ENCODE assay signal across 17 mouse cellular contexts in the genomic region with DNA sequence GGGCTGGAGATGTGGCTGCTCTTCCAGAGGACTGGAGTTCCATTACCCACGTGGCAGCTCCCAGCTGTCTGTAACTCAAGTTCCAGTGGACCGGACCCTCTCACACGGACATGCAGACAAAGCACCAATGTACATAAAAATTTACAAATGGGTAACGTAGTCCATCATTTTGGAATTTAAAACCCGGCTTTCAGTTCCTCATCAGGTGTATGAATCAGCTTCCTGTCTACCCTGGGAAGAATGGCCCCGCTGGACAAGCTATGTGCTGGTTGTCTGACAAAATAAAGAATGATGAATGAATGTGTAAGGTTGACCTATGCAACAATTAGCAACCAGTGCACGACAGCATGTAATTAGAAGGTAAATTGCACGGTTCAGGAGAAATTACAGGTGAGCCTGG. TPM values are rescaled to one million over a fixed set of nuclear protein-coding genes. Genes with fewer than 3 reads are reported as not detected.
DNase-seq lines count a peak whose midpoint lies in the region; ATAC-seq and TF ChIP-seq lines count a peak whose summit lies in the region.
"Had no signal": no experiment of that assay in that cellular context is flagged by ENCODE, and none has a peak within 500 bp of the region (broad histone marks: within the 10 kb centered on the region; RNA-seq: fewer than 3 reads in every experiment).

No protein-coding gene starts in this region.

- H3K9ac ChIP-seq in heart, adult 2 months (ENCODE audit: low read depth, low read length), result no peak overlapping the region
- H3K9ac ChIP-seq in midbrain, embryonic 11.5 days (ENCODE audit: low read length), result no peak overlapping the region
- H3K9ac ChIP-seq in midbrain, postnatal 0 days (replicated peaks; ENCODE audit: low read length, poor library complexity, severe bottlenecking), result no peak overlapping the region
- no peak overlapping the region for H3K9ac ChIP-seq in embryonic facial prominence, embryonic 12.5 days
- H3K9ac ChIP-seq in midbrain, embryonic 13.5 days (replicated peaks), result no peak overlapping the region
- H3K9ac ChIP-seq: heart, embryonic 12.5 days; hindbrain, embryonic 12.5 days; intestine, embryonic 15.5 days had no signal

- no peaks in the 10 kb centered on the region for H3K79me2 ChIP-seq in heart, adult 2 months (replicated peaks; ENCODE audit: control insufficient read depth, insufficient read depth, low read length)

- TF ChIP-seq POLR2A in heart, adult 2 months (IDR thresholded peaks at IDR 0.05; ENCODE audit: insufficient read depth, low read depth, low read length), result no peak

- no peak for TF ChIP-seq CTCF in heart, adult 2 months (IDR thresholded peaks at IDR 0.05)
- no peak for TF ChIP-seq CTCF in midbrain, postnatal 0 days (IDR thresholded peaks at IDR 0.05)

- no peak overlapping the region for H3K4me2 ChIP-seq in midbrain, embryonic 11.5 days
- no peak overlapping the region for H3K4me2 ChIP-seq in midbrain, postnatal 0 days (ENCODE audit: low read depth, low read length, poor library complexity, severe bottlenecking)
- H3K4me2 ChIP-seq in embryonic facial prominence, embryonic 12.5 days (replicated peaks), result no peak overlapping the region
- no peak overlapping the region for H3K4me2 ChIP-seq in midbrain, embryonic 13.5 days (replicated peaks)
- H3K4me2 ChIP-seq: forebrain, embryonic 15.5 days; heart, embryonic 12.5 days; intestine, embryonic 15.5 days had no signal

- no peaks in the 10 kb centered on the region for H3K9me3 ChIP-seq in heart, embryonic 10.5 days
- no peaks in the 10 kb centered on the region for H3K9me3 ChIP-seq in midbrain, embryonic 11.5 days (ENCODE audit: control insufficient read depth, low read length)
- H3K9me3 ChIP-seq in midbrain, postnatal 0 days (ENCODE audit: low read length), result no peaks in the 10 kb centered on the region
- H3K9me3 ChIP-seq in embryonic facial prominence, embryonic 12.5 days, result no peaks in the 10 kb centered on the region
- H3K9me3 ChIP-seq in midbrain, embryonic 13.5 days, result no peaks in the 10 kb centered on the region
- H3K9me3 ChIP-seq: forebrain, embryonic 15.5 days; G1E; heart, embryonic 12.5 days; hindbrain, embryonic 12.5 days; intestine, embryonic 15.5 days had no signal

- H3K4me3 ChIP-seq in heart, embryonic 10.5 days, result no peak overlapping the region
- H3K4me3 ChIP-seq in heart, adult 2 months, result no peak overlapping the region
- no peak overlapping the region for H3K4me3 ChIP-seq in midbrain, embryonic 11.5 days (ENCODE audit: low read depth, low read length)
- H3K4me3 ChIP-seq in midbrain, postnatal 0 days (ENCODE audit: low read depth, low read length), result no peak overlapping the region
- H3K4me3 ChIP-seq in embryonic facial prominence, embryonic 12.5 days, result no peak overlapping the region
- H3K4me3 ChIP-seq in midbrain, embryonic 13.5 days (replicated peaks), result no peak overlapping the region
- H3K4me3 ChIP-seq: forebrain, embryonic 15.5 days; heart, embryonic 12.5 days; hindbrain, embryonic 12.5 days; intestine, embryonic 15.5 days had no signal

- WGBS in heart, embryonic 10.5 days, result 73% methylated on average over 8 of the region's 8 CpGs
- WGBS in heart, adult 2 months, result 72% methylated on average over 8 of the region's 8 CpGs
- WGBS in midbrain, embryonic 11.5 days, result 85% methylated on average over 8 of the region's 8 CpGs
- WGBS in midbrain, postnatal 0 days, result 70% methylated on average over 8 of the region's 8 CpGs
- WGBS in embryonic facial prominence, embryonic 12.5 days, result 58% methylated on average over 8 of the region's 8 CpGs
- 71% methylated on average over 8 of the region's 8 CpGs for WGBS in midbrain, embryonic 13.5 days

- H3K27me3 ChIP-seq in heart, embryonic 10.5 days (ENCODE audit: insufficient read depth, poor library complexity, severe bottlenecking), result no peaks in the 10 kb centered on the region
- no peaks in the 10 kb centered on the region for H3K27me3 ChIP-seq in heart, adult 2 months (ENCODE audit: control insufficient read depth, insufficient read depth, low read length)
- H3K27me3 ChIP-seq in midbrain, embryonic 11.5 days (ENCODE audit: control insufficient read depth, insufficient read depth, low read length), result no peaks in the 10 kb centered on the region
- no peaks in the 10 kb centered on the region for H3K27me3 ChIP-seq in midbrain, postnatal 0 days (ENCODE audit: insufficient read depth, low read length)
- no peaks in the 10 kb centered on the region for H3K27me3 ChIP-seq in embryonic facial prominence, embryonic 12.5 days
- no peaks in the 10 kb centered on the region for H3K27me3 ChIP-seq in midbrain, embryonic 13.5 days
- H3K27me3 ChIP-seq: forebrain, embryonic 15.5 days; heart, embryonic 12.5 days; hindbrain, embryonic 12.5 days; intestine, embryonic 15.5 days had no signal

- no peak for TF ChIP-seq EP300 in heart, adult 2 months (IDR thresholded peaks at IDR 0.05; ENCODE audit: insufficient read depth, low read depth, low read length)

- no peak for ATAC-seq in midbrain, embryonic 11.5 days (ENCODE audit: low FRiP score)
- no peak for ATAC-seq in midbrain, postnatal 0 days (ENCODE audit: low FRiP score)
- no peak for ATAC-seq in embryonic facial prominence, embryonic 12.5 days (ENCODE audit: insufficient number of reproducible peaks, insufficient read depth, low FRiP score, low TSS enrichment)
- no peak for ATAC-seq in midbrain, embryonic 13.5 days
- ATAC-seq: forebrain, embryonic 15.5 days; intestine, embryonic 15.5 days had no signal

- peak; percentile 45 for DNase-seq in heart, embryonic 10.5 days (ENCODE audit: low spot score)
- DNase-seq in heart, adult 2 months, result no peak
- no peak for DNase-seq in midbrain, embryonic 11.5 days (ENCODE audit: low spot score, missing footprints)
- DNase-seq in midbrain, postnatal 0 days (ENCODE audit: low spot score), result no peak
- DNase-seq in frontal cortex, postnatal 14 days (ENCODE audit: low spot score in 2 of 2), result no peak
- no peak for DNase-seq in ovary, adult 18-20 months (ENCODE audit: low spot score)
- DNase-seq: adrenal gland, adult 8-10 months; adrenal gland, postnatal 36 days; cerebellum, adult 8-10 months; gastrocnemius, postnatal 10 days had no signal

- H3K36me3 ChIP-seq in heart, embryonic 10.5 days, result no peaks in the 10 kb centered on the region
- H3K36me3 ChIP-seq in heart, adult 2 months (ENCODE audit: control insufficient read depth, insufficient read depth, low read length), result no peaks in the 10 kb centered on the region
- no peaks in the 10 kb centered on the region for H3K36me3 ChIP-seq in midbrain, embryonic 11.5 days (ENCODE audit: control insufficient read depth, insufficient read depth, low read length)
- no peaks in the 10 kb centered on the region for H3K36me3 ChIP-seq in midbrain, postnatal 0 days (ENCODE audit: insufficient read depth, low read length)
- no peaks in the 10 kb centered on the region for H3K36me3 ChIP-seq in embryonic facial prominence, embryonic 12.5 days
- H3K36me3 ChIP-seq in midbrain, embryonic 13.5 days, result no peaks in the 10 kb centered on the region
- H3K36me3 ChIP-seq: forebrain, embryonic 15.5 days; G1E; heart, embryonic 12.5 days; hindbrain, embryonic 12.5 days; intestine, embryonic 15.5 days had no signal

- H3K4me1 ChIP-seq in heart, embryonic 10.5 days, result 0 out of 2 replicates have a peak, but pooled peaks cover 4% of the 10 kb centered on the region
- no peaks in the 10 kb centered on the region for H3K4me1 ChIP-seq in heart, adult 2 months (ENCODE audit: control insufficient read depth, insufficient read depth, low read length)
- peaks cover 21% of the 10 kb centered on the region for H3K4me1 ChIP-seq in midbrain, embryonic 11.5 days (ENCODE audit: control insufficient read depth, insufficient read depth, low read length)
- no peaks in the 10 kb centered on the region for H3K4me1 ChIP-seq in midbrain, postnatal 0 days (ENCODE audit: insufficient read depth, low read length)
- peaks cover 26% of the 10 kb centered on the region for H3K4me1 ChIP-seq in embryonic facial prominence, embryonic 12.5 days
- peaks cover 44% of the 10 kb centered on the region for H3K4me1 ChIP-seq in midbrain, embryonic 13.5 days (replicated peaks)
- H3K4me1 ChIP-seq: intestine, embryonic 15.5 days had no signal

- no peak overlapping the region for H3K27ac ChIP-seq in heart, embryonic 10.5 days
- H3K27ac ChIP-seq in heart, adult 2 months, result no peak overlapping the region
- peak overlapping the region; percentile 40; the same call in 1 of the 2 replicates for H3K27ac ChIP-seq in midbrain, embryonic 11.5 days (ENCODE audit: low read depth, low read length)
- no peak overlapping the region for H3K27ac ChIP-seq in midbrain, postnatal 0 days (ENCODE audit: low read depth, low read length)
- peak overlapping the region; percentile 19; the same call in 1 of the 2 replicates for H3K27ac ChIP-seq in embryonic facial prominence, embryonic 12.5 days
- peak overlapping the region; percentile 68; the same call in 1 of the 2 replicates for H3K27ac ChIP-seq in midbrain, embryonic 13.5 days
- H3K27ac ChIP-seq: forebrain, embryonic 15.5 days; intestine, embryonic 15.5 days had no signal

- intact Hi-C loops in heart, adult 2 months (cut with DNase I), result no loop called here

RNA-seq across cellular contexts. Expression of a gene that starts 5.7 kb away (rescaled TPM):
- polyA plus RNA-seq in heart, embryonic 10.5 days (2016; fragmentation: Nextera tagmentation; extraction: Ambion mirVana), result 5.4 and 8.7 TPM in 2 replicates
- total RNA-seq in heart, adult 2 months (2021), result 1 to 10 TPM; 3.5 to 4.2 TPM
- 4.4 and 5.6 TPM in 2 replicates for polyA plus RNA-seq in heart, adult 2 months (2012; rRNA removed)
- 37.8 and 44.7 TPM in 2 replicates for polyA plus RNA-seq in midbrain, embryonic 11.5 days (2014; fragmentation: Nextera tagmentation; extraction: Ambion mirVana)
- 13.5 and 24.9 TPM in 2 replicates for total RNA-seq in midbrain, postnatal 0 days (2014; rRNA removed)
- 2.7 and 3.9 TPM in 2 replicates for polyA plus RNA-seq in midbrain, postnatal 0 days (2015; fragmentation: Nextera tagmentation; extraction: Ambion mirVana)
- polyA plus RNA-seq in embryonic facial prominence, embryonic 12.5 days (2016; fragmentation: Nextera tagmentation; extraction: Ambion mirVana), result 37.1 and 37.3 TPM in 2 replicates
- 22.5 and 27.3 TPM in 2 replicates for polyA plus RNA-seq in midbrain, embryonic 13.5 days (2015; fragmentation: Nextera tagmentation; extraction: Ambion mirVana)
- total RNA-seq: G1E had no signal
- polyA plus RNA-seq: G1E had no signal

Comparison
In these comparisons a context has a peak if more than half of its experiments do, and no peak if none do; other contexts are left out.
1. H3K27ac ChIP-seq: peak in midbrain, embryonic 11.5 days (single experiment), embryonic facial prominence, embryonic 12.5 days (single experiment) and midbrain, embryonic 13.5 days (single experiment); none in heart, embryonic 10.5 days (single experiment), heart, adult 2 months (single experiment) and midbrain, postnatal 0 days (single experiment).